Mouse (Mus musculus) testis, adult 2 months (tissue): ENCODE data around the gene Cep55. TPM values are rescaled to one million over a fixed set of nuclear protein-coding genes. Genes with fewer than 3 reads are reported as not detected.

ENCODE experiments used
- H3K27ac ChIP-seq: fragments of 200-500 bp; 2 replicates; pipeline ENCODE4 v1.5.1; 2012; ENCODE audit warnings: low read depth, low read length; ENCODE audit not compliant: control insufficient read depth, insufficient read depth
- H3K27me3 ChIP-seq: fragments of 200-500 bp; 2 replicates; pipeline ENCODE4 v1.6.1; 2012; ENCODE audit warnings: mild to moderate bottlenecking, low read length, moderate library complexity; ENCODE audit not compliant: control insufficient read depth, insufficient read depth
- H3K36me3 ChIP-seq: fragments of 200-500 bp; 2 replicates; pipeline ENCODE4 v1.6.1; 2012; ENCODE audit warnings: mild to moderate bottlenecking, low read length; ENCODE audit not compliant: control insufficient read depth, insufficient read depth
- H3K4me1 ChIP-seq: fragments of 200-500 bp; 2 replicates; pipeline ENCODE4 v1.6.1; 2012; ENCODE audit warnings: low read length; ENCODE audit not compliant: control insufficient read depth, insufficient read depth
- H3K4me3 ChIP-seq: fragments of 200-500 bp; 2 replicates; pipeline ENCODE4 v1.5.1; 2012; ENCODE audit warnings: low read depth, mild to moderate bottlenecking, low read length, moderate library complexity, mixed read lengths; ENCODE audit not compliant: control insufficient read depth
- CTCF ChIP-seq: fragments of 200-500 bp; IDR thresholded peaks from 2 replicates; pipeline ENCODE4 v1.5.1; 2012; ENCODE audit warnings: low read depth, mild to moderate bottlenecking, inconsistent platforms, low read length, moderate library complexity; ENCODE audit not compliant: control insufficient read depth, insufficient read depth, insufficient replicate concordance
- POLR2A ChIP-seq: fragments of 200-500 bp; IDR thresholded peaks from 2 replicates; pipeline ENCODE4 v1.6.1; 2012; ENCODE audit warnings: low read depth, mild to moderate bottlenecking, inconsistent platforms, low read length, moderate library complexity; ENCODE audit not compliant: control insufficient read depth
- polyA plus RNA-seq: library from polyadenylated mRNA; depleted of rRNA; stranded (reverse); fragments of >200 nt; gene quantifications from 2 replicates; pipeline ENCODE4 v1.2.3, GENCODE M21; 2012; rRNA removed

The Cep55 gene
- polyA plus RNA-seq, 1 experiment: 11.6 TPM

DNA sequence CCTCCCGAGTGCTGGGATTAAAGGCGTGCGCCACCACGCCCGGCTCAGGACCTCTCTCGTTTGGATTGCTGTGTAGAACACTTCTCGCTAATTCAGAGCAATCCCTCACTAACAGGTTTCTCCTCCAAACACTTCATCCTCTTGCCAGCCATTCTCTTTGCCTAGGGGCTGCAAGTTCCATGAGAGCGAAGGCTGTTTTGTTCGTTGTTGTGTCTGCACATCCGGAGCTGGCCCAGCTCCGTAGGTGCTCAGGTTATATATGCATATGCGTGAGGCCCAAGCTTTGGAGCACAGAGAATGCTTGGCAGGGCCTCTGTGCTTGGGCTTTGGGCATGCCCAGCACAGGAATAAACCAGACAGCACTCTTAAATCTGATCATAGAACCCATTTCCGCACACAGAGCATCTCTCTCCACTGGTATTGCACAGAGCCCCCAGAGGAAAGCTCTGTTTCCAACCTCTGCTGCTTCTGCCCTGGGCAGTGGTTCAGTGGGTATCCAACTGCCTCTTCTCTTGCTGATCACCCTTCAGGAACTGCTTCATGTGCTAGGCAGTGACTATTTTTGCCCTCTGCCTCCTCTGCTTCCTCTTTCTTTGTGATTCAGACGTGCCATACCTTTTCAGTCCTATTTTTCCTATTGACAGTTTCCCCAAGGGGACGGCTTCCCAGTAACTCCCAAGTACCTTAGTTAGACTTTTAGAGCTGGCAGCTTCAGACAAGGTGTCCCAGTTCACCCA lies 54.9 kb downstream of the Cep55 start:
- no peaks in the 10 kb centered on the region for H3K27me3 ChIP-seq
- H3K4me1 ChIP-seq: no peaks in the 10 kb centered on the region; the same call in 1 of the 2 replicates
- no peak overlapping the region for H3K4me3 ChIP-seq
- TF ChIP-seq CTCF (no peak), POLR2A (no peak)
- no peaks in the 10 kb centered on the region for H3K36me3 ChIP-seq
- no peak overlapping the region for H3K27ac ChIP-seq

DNA sequence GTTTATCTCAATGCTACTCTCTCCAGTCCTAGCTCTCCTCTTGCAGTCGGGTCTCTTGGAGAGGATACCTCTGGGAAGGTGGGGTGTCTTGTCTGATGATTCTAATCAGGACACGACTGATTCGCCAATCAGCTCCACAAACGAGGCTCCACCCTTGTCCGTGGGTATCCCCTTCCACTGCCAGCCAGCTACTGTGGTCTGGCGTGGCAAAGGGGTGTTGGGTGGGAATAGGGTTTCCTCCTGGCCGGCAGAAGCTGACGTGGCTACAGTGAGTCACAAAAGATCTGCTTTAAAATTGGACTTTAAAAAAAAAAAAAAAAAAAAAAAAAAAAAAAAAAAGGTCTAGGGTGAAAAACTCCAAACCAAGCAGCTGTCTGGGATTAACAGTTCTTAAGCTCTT lies 56.2 kb downstream of the Cep55 start:
- TF ChIP-seq CTCF: no peak
- no peak for TF ChIP-seq POLR2A
- no peaks in the 10 kb centered on the region for H3K36me3 ChIP-seq
- no peaks in the 10 kb centered on the region; the same call in 1 of the 2 replicates for H3K4me1 ChIP-seq
- H3K27ac ChIP-seq: no peak overlapping the region
- H3K4me3 ChIP-seq: no peak overlapping the region
- H3K27me3 ChIP-seq: no peaks in the 10 kb centered on the region

DNA sequence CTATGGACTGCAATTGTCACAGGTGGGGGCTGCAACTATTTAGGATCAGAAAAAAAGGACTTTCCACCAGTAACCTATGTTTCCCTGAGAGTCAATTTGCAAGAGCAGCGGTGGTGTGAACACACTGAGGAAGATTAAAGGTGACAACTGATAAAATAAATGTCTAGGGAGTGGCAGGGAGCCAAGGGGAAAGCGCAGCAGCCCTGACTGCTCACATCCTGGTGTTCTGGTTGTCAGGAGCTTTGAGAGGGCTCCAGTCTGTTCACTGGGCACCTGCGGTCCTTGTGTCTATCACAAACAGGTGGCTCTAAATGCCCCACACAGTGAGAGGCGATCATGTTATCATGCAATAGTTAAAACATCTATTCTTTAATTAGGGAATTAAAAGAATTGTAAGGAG lies 57.8 kb downstream of the Cep55 start:
- H3K27me3 ChIP-seq: no peaks in the 10 kb centered on the region
- TF ChIP-seq CTCF (no peak), POLR2A (no peak)
- H3K4me1 ChIP-seq: no peaks in the 10 kb centered on the region; the same call in 1 of the 2 replicates
- no peak overlapping the region for H3K27ac ChIP-seq
- H3K36me3 ChIP-seq: no peaks in the 10 kb centered on the region
- no peak overlapping the region for H3K4me3 ChIP-seq

DNA sequence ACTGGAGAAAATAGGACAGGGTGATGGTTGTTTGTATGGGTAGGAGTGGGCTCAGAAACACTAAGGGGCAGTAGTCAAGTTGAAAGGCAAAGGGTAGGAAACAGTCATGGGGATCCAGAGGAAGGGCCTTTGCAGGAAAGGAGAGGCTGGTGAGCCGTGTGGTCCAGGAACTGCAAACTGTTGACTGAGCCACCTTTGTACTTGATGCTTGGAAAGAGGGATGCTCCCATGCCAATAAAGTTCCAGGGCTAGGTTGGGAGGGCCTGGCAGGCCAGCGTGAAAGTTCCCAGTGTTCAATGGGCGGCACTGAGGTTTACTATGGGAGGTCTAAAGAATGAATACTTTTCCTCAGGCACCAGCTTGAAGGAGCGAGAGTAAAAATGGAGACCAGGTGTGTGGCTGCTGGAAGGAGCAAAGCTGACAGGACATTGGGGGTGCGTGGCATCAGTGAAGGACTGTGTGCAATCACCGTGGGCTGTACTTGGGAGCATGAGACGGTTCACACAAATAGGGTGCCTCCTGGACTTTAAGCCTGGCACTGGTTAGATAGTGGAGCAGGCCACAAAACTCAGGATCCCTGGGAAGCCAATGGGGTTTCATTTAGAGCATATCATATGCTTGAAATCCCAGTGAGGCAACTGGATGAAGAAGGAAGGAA lies 60.2 kb downstream of the Cep55 start:
- Histone ChIP-seq H3K36me3 (no peaks in the 10 kb centered on the region), H3K27me3 (no peaks in the 10 kb centered on the region), H3K4me3 (no peak overlapping the region), H3K27ac (no peak overlapping the region), H3K4me1 (peaks cover 6% of the 10 kb centered on the region)
- no peak for TF ChIP-seq POLR2A
- TF ChIP-seq CTCF: no peak

DNA sequence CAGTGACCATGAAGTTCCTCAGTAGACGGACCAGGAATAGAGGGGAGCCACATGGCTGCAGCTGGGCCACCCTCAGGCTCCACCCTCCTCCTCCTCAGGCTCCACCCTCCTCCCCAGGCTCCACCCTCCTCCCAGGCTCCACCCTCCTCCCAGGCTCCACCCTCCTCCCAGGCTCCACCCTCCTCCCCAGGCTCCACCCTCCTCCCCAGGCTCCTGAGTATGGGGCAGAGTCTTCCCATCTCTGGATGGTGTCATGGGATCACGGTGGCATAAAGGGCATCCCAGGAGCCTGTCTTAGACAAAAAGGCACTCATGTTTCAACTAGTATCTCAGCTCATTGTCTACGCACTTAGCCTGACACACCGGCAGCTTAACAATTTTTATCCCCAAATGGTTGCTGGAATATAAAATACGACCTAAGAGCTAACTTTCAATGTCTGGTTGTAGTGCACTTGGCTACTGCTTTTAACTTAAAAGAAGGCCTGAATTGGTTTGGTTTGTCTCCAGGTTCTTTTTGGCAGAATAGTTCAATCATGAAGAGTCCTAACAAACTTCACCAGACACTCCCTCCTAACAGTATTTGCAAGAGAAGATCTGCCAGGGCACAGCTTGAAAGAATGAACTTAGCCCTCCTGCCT lies 65.4 kb downstream of the Cep55 start:
- no peak overlapping the region for H3K27ac ChIP-seq
- H3K36me3 ChIP-seq: no peaks in the 10 kb centered on the region
- peaks cover 17% of the 10 kb centered on the region for H3K4me1 ChIP-seq
- TF ChIP-seq CTCF (no peak), POLR2A (no peak)
- H3K4me3 ChIP-seq: no peak overlapping the region
- no peaks in the 10 kb centered on the region for H3K27me3 ChIP-seq

DNA sequence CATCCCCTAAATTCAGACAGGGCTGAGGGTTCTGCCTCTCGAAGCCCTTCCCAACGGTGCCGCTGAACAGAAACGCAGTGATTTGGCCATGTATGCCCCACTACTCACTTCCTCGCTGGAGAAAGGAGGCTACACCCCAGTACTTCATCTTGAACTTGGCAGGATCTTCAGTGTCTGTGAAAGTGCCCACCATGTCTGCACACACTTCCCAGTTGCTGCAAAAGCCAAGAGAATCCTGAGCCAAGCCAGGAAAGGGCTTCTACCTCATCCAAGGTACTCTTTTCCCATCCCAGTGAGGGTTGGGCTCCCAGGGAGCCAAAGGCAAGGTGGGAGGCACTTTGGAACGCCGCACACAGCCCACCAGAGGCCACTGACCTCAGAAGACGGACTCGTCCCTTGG lies 69.1 kb downstream of the Cep55 start:
- Histone ChIP-seq H3K36me3 (no peaks in the 10 kb centered on the region), H3K27me3 (no peaks in the 10 kb centered on the region), H3K4me3 (peak overlapping the region; percentile 87), H3K27ac (peak overlapping the region; percentile 30; the same call in 1 of the 2 replicates), H3K4me1 (peaks cover 17% of the 10 kb centered on the region)
- TF ChIP-seq POLR2A: no peak
- TF ChIP-seq CTCF: no peak

Other genes with a start within 250 kb of the Cep55 start
- 1.7 and 3.6 TPM in 2 replicates for gene Myof, start 11.4 kb upstream of the Cep55 start, polyA plus RNA-seq
- 1.6 and 2.2 TPM in 2 replicates for gene Ffar4, start 42.1 kb downstream of the Cep55 start, polyA plus RNA-seq
- gene Rbp4, start 70.3 kb downstream of the Cep55 start, polyA plus RNA-seq: 10.4 and 13.4 TPM in 2 replicates
- 0.05 and 0.12 TPM in 2 replicates for gene Pde6c, start 77.8 kb downstream of the Cep55 start, polyA plus RNA-seq
- gene Fra10ac1, start 169.1 kb downstream of the Cep55 start, polyA plus RNA-seq: 6.0 and 7.1 TPM in 2 replicates
- 0.08 and 0.10 TPM in 2 replicates for gene Lgi1, start 209.5 kb downstream of the Cep55 start, polyA plus RNA-seq